Mouse (Mus musculus): ENCODE data around the gene Krtap24-1. TPM values are rescaled to one million over a fixed set of nuclear protein-coding genes. Genes with fewer than 3 reads are reported as not detected.

Gene Krtap24-1
- polyA plus RNA-seq, 1 experiment from 2014 or later: not detected

- 93% methylated on average over 4 of the region's 4 CpGs for WGBS
- no peak within 1 kb of the TSS for H3K9ac ChIP-seq (replicated peaks; ENCODE audit: low read depth, low read length)
- H3K4me2 ChIP-seq (ENCODE audit: low read depth, low read length): no peak within 1 kb of the TSS
- no peak for ATAC-seq (ENCODE audit: low read depth)
- H3K4me3 ChIP-seq (ENCODE audit: low read depth, low read length): no peak within 1 kb of the TSS
- H3K4me1 ChIP-seq (ENCODE audit: control insufficient read depth, insufficient read depth, low read length): no peaks in the 10 kb centered on the region
- no peaks in the 10 kb centered on the region for H3K36me3 ChIP-seq (ENCODE audit: control insufficient read depth, insufficient read depth, low read length)
- no peaks in the 10 kb centered on the region for H3K9me3 ChIP-seq (ENCODE audit: control insufficient read depth, low read length)
- no peaks in the 10 kb centered on the region for H3K27me3 ChIP-seq (ENCODE audit: control insufficient read depth, insufficient read depth, low read length)
- H3K27ac ChIP-seq (ENCODE audit: low read depth, low read length): no peak within 1 kb of the TSS
Observed at GRCm38 (mm10) chr16:88627566-88627965, 15.5 kb upstream of the Krtap24-1 start, which contains the start of gene 2310079G19Rik. Gene 2310079G19Rik, minus strand, starts transcription at chr16:88627666.

DNA sequence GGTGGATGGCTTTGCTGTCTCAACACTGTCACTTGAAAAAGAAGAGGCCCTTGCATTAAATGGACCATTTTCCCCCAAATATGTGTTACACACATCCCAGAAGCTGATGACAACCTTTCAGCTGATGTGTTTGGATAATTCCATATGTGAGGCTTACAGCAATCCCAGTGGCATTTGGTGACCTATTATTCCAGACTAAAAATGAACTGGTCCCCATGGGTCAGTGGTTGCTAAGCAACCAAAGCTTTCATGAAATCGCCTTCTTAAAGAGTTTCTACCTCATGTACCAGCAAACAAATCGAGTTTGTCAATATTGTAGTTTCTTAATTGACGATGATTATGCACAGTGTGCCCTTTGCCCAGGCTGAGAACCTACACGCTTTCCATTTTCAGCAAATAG, 633 bp upstream of the Krtap24-1 start:
- H3K27me3 ChIP-seq (ENCODE audit: control insufficient read depth, insufficient read depth, low read length): no peaks in the 10 kb centered on the region
- H3K9ac ChIP-seq (replicated peaks; ENCODE audit: low read depth, low read length): no peak overlapping the region
- WGBS: 72% methylated on average over 4 of the region's 4 CpGs
- no peak overlapping the region for H3K4me3 ChIP-seq (ENCODE audit: low read depth, low read length)
- H3K36me3 ChIP-seq (ENCODE audit: control insufficient read depth, insufficient read depth, low read length): no peaks in the 10 kb centered on the region
- no peaks in the 10 kb centered on the region for H3K9me3 ChIP-seq (ENCODE audit: control insufficient read depth, low read length)
- no peak overlapping the region for H3K27ac ChIP-seq (ENCODE audit: low read depth, low read length)
- no peak for ATAC-seq (ENCODE audit: low read depth)
- no peaks in the 10 kb centered on the region for H3K4me1 ChIP-seq (ENCODE audit: control insufficient read depth, insufficient read depth, low read length)
- H3K4me2 ChIP-seq (ENCODE audit: low read depth, low read length): no peak overlapping the region

GRCm38 (mm10) chr16:88604570-88604969, 7.5 kb downstream of the Krtap24-1 start:
- WGBS: 78% methylated on average over 6 of the region's 6 CpGs
- H3K4me3 ChIP-seq (ENCODE audit: low read depth, low read length): no peak overlapping the region
- no peak overlapping the region for H3K4me2 ChIP-seq (ENCODE audit: low read depth, low read length)
- H3K4me1 ChIP-seq (ENCODE audit: control insufficient read depth, insufficient read depth, low read length): no peaks in the 10 kb centered on the region
- no peaks in the 10 kb centered on the region for H3K9me3 ChIP-seq (ENCODE audit: control insufficient read depth, low read length)
- H3K36me3 ChIP-seq (ENCODE audit: control insufficient read depth, insufficient read depth, low read length): no peaks in the 10 kb centered on the region
- no peak overlapping the region for H3K27ac ChIP-seq (ENCODE audit: low read depth, low read length)
- no peak overlapping the region for H3K9ac ChIP-seq (replicated peaks; ENCODE audit: low read depth, low read length)
- H3K27me3 ChIP-seq (ENCODE audit: control insufficient read depth, insufficient read depth, low read length): no peaks in the 10 kb centered on the region
- no peak for ATAC-seq (ENCODE audit: low read depth)

- Histone ChIP-seq H3K4me1 (ENCODE audit: control insufficient read depth, insufficient read depth, low read length) (no peaks in the 10 kb centered on the region), H3K27ac (ENCODE audit: low read depth, low read length) (no peak overlapping the region), H3K36me3 (ENCODE audit: control insufficient read depth, insufficient read depth, low read length) (no peaks in the 10 kb centered on the region), H3K9me3 (ENCODE audit: control insufficient read depth, low read length) (no peaks in the 10 kb centered on the region), H3K27me3 (ENCODE audit: control insufficient read depth, insufficient read depth, low read length) (no peaks in the 10 kb centered on the region), H3K4me3 (ENCODE audit: low read depth, low read length) (no peak overlapping the region), H3K4me2 (ENCODE audit: low read depth, low read length) (no peak overlapping the region), H3K9ac (replicated peaks; ENCODE audit: low read depth, low read length) (no peak overlapping the region)
- ATAC-seq (ENCODE audit: low read depth): no peak
- 50% methylated on average over 1 of the region's 1 CpGs for WGBS
Observed at GRCm38 (mm10) chr16:88602464-88602863, 9.6 kb downstream of the Krtap24-1 start.

DNA sequence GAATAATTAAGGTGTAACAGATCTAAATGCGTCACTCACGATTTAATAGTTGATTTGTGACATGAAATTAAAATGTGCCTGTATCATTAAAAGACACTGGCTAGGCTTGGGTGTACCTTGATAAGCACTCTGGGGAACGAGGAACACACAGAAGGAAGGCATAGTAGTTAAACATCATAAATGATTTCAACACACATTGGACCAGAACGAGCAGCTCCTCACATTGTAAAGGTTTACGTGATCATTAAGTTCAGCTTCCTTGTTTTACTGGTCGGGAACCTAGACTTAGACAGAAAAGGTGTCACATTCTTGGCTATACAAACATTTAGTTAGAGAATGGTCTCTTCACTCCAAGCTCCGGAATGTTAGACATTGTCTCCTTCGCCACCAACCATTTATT, 11.8 kb downstream of the Krtap24-1 start:
- Histone ChIP-seq H3K4me3 (ENCODE audit: low read depth, low read length) (no peak overlapping the region), H3K36me3 (ENCODE audit: control insufficient read depth, insufficient read depth, low read length) (no peaks in the 10 kb centered on the region), H3K4me2 (ENCODE audit: low read depth, low read length) (peak overlapping the region; percentile 20; the same call in 1 of the 2 replicates), H3K9ac (replicated peaks; ENCODE audit: low read depth, low read length) (no peak overlapping the region), H3K27ac (ENCODE audit: low read depth, low read length) (no peak overlapping the region), H3K27me3 (ENCODE audit: control insufficient read depth, insufficient read depth, low read length) (no peaks in the 10 kb centered on the region), H3K4me1 (ENCODE audit: control insufficient read depth, insufficient read depth, low read length) (no peaks in the 10 kb centered on the region), H3K9me3 (ENCODE audit: control insufficient read depth, low read length) (no peaks in the 10 kb centered on the region)
- 44% methylated on average over 8 of the region's 8 CpGs for WGBS
- no peak; the same call in 1 of the 2 replicates for ATAC-seq (ENCODE audit: low read depth)

- Histone ChIP-seq H3K27ac (ENCODE audit: low read depth, low read length) (no peak overlapping the region), H3K4me2 (ENCODE audit: low read depth, low read length) (peak overlapping the region; percentile 20; the same call in 1 of the 2 replicates), H3K4me3 (ENCODE audit: low read depth, low read length) (0 out of 2 replicates have a peak overlapping the region, but pooled peaks have one; percentile 3), H3K9ac (replicated peaks; ENCODE audit: low read depth, low read length) (no peak overlapping the region), H3K36me3 (ENCODE audit: control insufficient read depth, insufficient read depth, low read length) (no peaks in the 10 kb centered on the region), H3K9me3 (ENCODE audit: control insufficient read depth, low read length) (no peaks in the 10 kb centered on the region), H3K27me3 (ENCODE audit: control insufficient read depth, insufficient read depth, low read length) (no peaks in the 10 kb centered on the region), H3K4me1 (ENCODE audit: control insufficient read depth, insufficient read depth, low read length) (no peaks in the 10 kb centered on the region)
- peak; percentile 70; the same call in 1 of the 2 replicates for ATAC-seq (ENCODE audit: low read depth)
- 12% methylated on average over 16 of the region's 16 CpGs for WGBS
Observed at GRCm38 (mm10) chr16:88599504-88600237, 12.4 kb downstream of the Krtap24-1 start.

GRCm38 (mm10) chr16:88592758-88593157, 19.3 kb downstream of the Krtap24-1 start:
- H3K27ac ChIP-seq (ENCODE audit: low read depth, low read length): no peak overlapping the region
- ATAC-seq (ENCODE audit: low read depth): no peak
- no peak overlapping the region for H3K4me3 ChIP-seq (ENCODE audit: low read depth, low read length)
- H3K4me1 ChIP-seq (ENCODE audit: control insufficient read depth, insufficient read depth, low read length): no peaks in the 10 kb centered on the region
- no peak overlapping the region for H3K4me2 ChIP-seq (ENCODE audit: low read depth, low read length)
- no peaks in the 10 kb centered on the region for H3K36me3 ChIP-seq (ENCODE audit: control insufficient read depth, insufficient read depth, low read length)
- no peaks in the 10 kb centered on the region for H3K27me3 ChIP-seq (ENCODE audit: control insufficient read depth, insufficient read depth, low read length)
- H3K9me3 ChIP-seq (ENCODE audit: control insufficient read depth, low read length): no peaks in the 10 kb centered on the region
- H3K9ac ChIP-seq (replicated peaks; ENCODE audit: low read depth, low read length): no peak overlapping the region

DNA sequence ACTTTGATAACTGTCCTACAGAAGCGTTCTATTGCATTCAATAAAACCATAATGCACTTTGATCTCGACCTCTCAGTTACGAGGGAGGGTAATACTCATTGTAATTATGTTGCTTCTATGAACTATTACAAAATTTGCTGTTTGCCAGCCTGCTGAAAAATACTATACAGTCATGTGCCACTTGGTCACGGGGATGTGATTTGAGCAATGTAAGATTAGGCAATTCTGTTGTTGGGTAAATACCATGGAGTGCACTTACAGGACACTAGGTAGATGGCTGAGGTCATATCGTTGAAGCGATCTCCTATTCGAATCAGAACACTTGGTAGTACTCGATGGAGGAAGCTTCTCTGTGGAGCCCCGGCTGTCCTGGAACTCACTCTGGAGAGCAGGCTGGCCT, 28.7 kb downstream of the Krtap24-1 start:
- Histone ChIP-seq H3K4me1 (ENCODE audit: control insufficient read depth, insufficient read depth, low read length) (no peaks in the 10 kb centered on the region), H3K36me3 (ENCODE audit: control insufficient read depth, insufficient read depth, low read length) (no peaks in the 10 kb centered on the region), H3K27ac (ENCODE audit: low read depth, low read length) (no peak overlapping the region), H3K4me3 (ENCODE audit: low read depth, low read length) (no peak overlapping the region), H3K4me2 (ENCODE audit: low read depth, low read length) (no peak overlapping the region), H3K27me3 (ENCODE audit: control insufficient read depth, insufficient read depth, low read length) (no peaks in the 10 kb centered on the region), H3K9me3 (ENCODE audit: control insufficient read depth, low read length) (no peaks in the 10 kb centered on the region), H3K9ac (replicated peaks; ENCODE audit: low read depth, low read length) (no peak overlapping the region)
- 87% methylated on average over 9 of the region's 9 CpGs for WGBS
- no peak for ATAC-seq (ENCODE audit: low read depth)

GRCm38 (mm10) chr16:88575885-88576679, 36.0 kb downstream of the Krtap24-1 start:
- no peak for ATAC-seq (ENCODE audit: low read depth)
- H3K4me2 ChIP-seq (ENCODE audit: low read depth, low read length): no peak overlapping the region
- 77% methylated on average over 4 of the region's 4 CpGs for WGBS

More at GRCm38 (mm10) chr16:88575885-88576679, 36.0 kb downstream of the Krtap24-1 start:
- H3K4me3 ChIP-seq (ENCODE audit: low read depth, low read length): no peak overlapping the region
- H3K9ac ChIP-seq (replicated peaks; ENCODE audit: low read depth, low read length): no peak overlapping the region
- no peaks in the 10 kb centered on the region for H3K9me3 ChIP-seq (ENCODE audit: control insufficient read depth, low read length)
- H3K27me3 ChIP-seq (ENCODE audit: control insufficient read depth, insufficient read depth, low read length): no peaks in the 10 kb centered on the region
- H3K4me1 ChIP-seq (ENCODE audit: control insufficient read depth, insufficient read depth, low read length): no peaks in the 10 kb centered on the region
- no peak overlapping the region for H3K27ac ChIP-seq (ENCODE audit: low read depth, low read length)
- no peaks in the 10 kb centered on the region for H3K36me3 ChIP-seq (ENCODE audit: control insufficient read depth, insufficient read depth, low read length)
